Mouse (Mus musculus): ENCODE data around the gene Ddx20.

- TF ChIP-seq POLR2A (IDR thresholded peaks at IDR 0.05; ENCODE audit: low read depth, low read length), result no peak
- TF ChIP-seq CTCF (IDR thresholded peaks at IDR 0.05; ENCODE audit: extremely low read depth, insufficient read depth, insufficient read length, insufficient replicate concordance), result no peak
These were observed 38.3 kb downstream of the Ddx20 start for GRCm38 (mm10) chr3:105648889-105649567.

All from spleen, adult 2 months (tissue).